In genomic region chr1:138844166-138844565, GRCm38 (mm10) we compare ENCODE assay signal across 11 mouse cellular contexts. TPM values are rescaled to one million over a fixed set of nuclear protein-coding genes. Genes with fewer than 3 reads are reported as not detected.
A peak's percentile ranks its signal among the peaks of the same experiment; 100 is the strongest.
DNase-seq lines count a peak whose midpoint lies in the region; ATAC-seq lines count a peak whose summit lies in the region.
"Had no signal": no experiment of that assay in that cellular context is flagged by ENCODE, and none has a peak within 500 bp of the region (broad histone marks: within the 10 kb centered on the region; RNA-seq: fewer than 3 reads in every experiment).

No protein-coding gene starts in this region.

- peaks cover 16 to 30% of the 10 kb centered on the region in 2 experiments for H3K4me1 ChIP-seq in heart, embryonic 14.5 days (ENCODE audit: control insufficient read depth in 2 of 2, insufficient read depth in 2 of 2, low read length in 2 of 2)
- peaks cover 60% of the 10 kb centered on the region for H3K4me1 ChIP-seq in embryonic facial prominence, embryonic 10.5 days
- H3K4me1 ChIP-seq in hindbrain, embryonic 15.5 days (replicated peaks), result peaks cover 41% of the 10 kb centered on the region
- peaks cover 31% of the 10 kb centered on the region for H3K4me1 ChIP-seq in midbrain, embryonic 15.5 days

- H3K9me3 ChIP-seq in heart, embryonic 14.5 days (ENCODE audit: control insufficient read depth, low read length), result no peaks in the 10 kb centered on the region
- no peaks in the 10 kb centered on the region for H3K9me3 ChIP-seq in embryonic facial prominence, embryonic 10.5 days
- H3K9me3 ChIP-seq in hindbrain, embryonic 15.5 days, result no peaks in the 10 kb centered on the region
- no peaks in the 10 kb centered on the region for H3K9me3 ChIP-seq in midbrain, embryonic 15.5 days

- no peak overlapping the region for H3K27ac ChIP-seq in heart, embryonic 14.5 days (replicated peaks in 1 of 2; ENCODE audit: control insufficient read depth in 1 of 2, insufficient read depth in 1 of 2, low read depth in 2 of 2, low read length in 2 of 2)
- H3K27ac ChIP-seq in embryonic facial prominence, embryonic 10.5 days (replicated peaks), result no peak overlapping the region
- no peak overlapping the region for H3K27ac ChIP-seq in hindbrain, embryonic 15.5 days (replicated peaks)
- peak overlapping the region; percentile 90 for H3K27ac ChIP-seq in midbrain, embryonic 15.5 days

- no peak for DNase-seq in heart, adult 9 months (ENCODE audit: low spot score in 2 of 2)
- DNase-seq in embryonic facial prominence, embryonic 10.5 days (ENCODE audit: low spot score), result peak; percentile 43
- DNase-seq in thymus, postnatal 0 days (ENCODE audit: low spot score), result no peak
- no peak for DNase-seq in frontal cortex, postnatal 14 days (ENCODE audit: low spot score in 2 of 2)
- DNase-seq: adrenal gland, adult 2 months had no signal

- H3K27me3 ChIP-seq in heart, embryonic 14.5 days (ENCODE audit: control insufficient read depth, insufficient read depth, low read length), result peaks cover 63% of the 10 kb centered on the region
- H3K27me3 ChIP-seq in embryonic facial prominence, embryonic 10.5 days (replicated peaks; ENCODE audit: low read depth, poor library complexity, severe bottlenecking), result peaks cover 99% of the 10 kb centered on the region
- H3K27me3 ChIP-seq in hindbrain, embryonic 15.5 days, result peaks cover 57% of the 10 kb centered on the region
- peaks cover 22% of the 10 kb centered on the region for H3K27me3 ChIP-seq in midbrain, embryonic 15.5 days (replicated peaks)

- peak overlapping the region; percentile 66 for H3K4me2 ChIP-seq in heart, embryonic 14.5 days (ENCODE audit: low read length)
- H3K4me2 ChIP-seq in hindbrain, embryonic 15.5 days, result peak overlapping the region; percentile 54
- peak overlapping the region; percentile 45 for H3K4me2 ChIP-seq in midbrain, embryonic 15.5 days

- 9% methylated on average over 3 of the region's 3 CpGs for WGBS in heart, embryonic 14.5 days
- 1% methylated on average over 3 of the region's 3 CpGs for WGBS in embryonic facial prominence, embryonic 10.5 days
- WGBS in hindbrain, embryonic 15.5 days, result 2% methylated on average over 3 of the region's 3 CpGs
- 4% methylated on average over 3 of the region's 3 CpGs for WGBS in midbrain, embryonic 15.5 days

- peak overlapping the region in 1 of 2 experiments; percentile 38; a peak in 2 of 4 replicates for H3K4me3 ChIP-seq in heart, embryonic 14.5 days (ENCODE audit: control insufficient read depth in 1 of 2, insufficient read depth in 1 of 2, low read depth in 1 of 2, low read length in 2 of 2)
- H3K4me3 ChIP-seq in embryonic facial prominence, embryonic 10.5 days, result peak overlapping the region; percentile 53; the same call in 1 of the 2 replicates
- H3K4me3 ChIP-seq in hindbrain, embryonic 15.5 days, result peak overlapping the region; percentile 29; the same call in 1 of the 2 replicates
- H3K4me3 ChIP-seq in midbrain, embryonic 15.5 days, result peak overlapping the region; percentile 48

- no peaks in the 10 kb centered on the region for H3K36me3 ChIP-seq in heart, embryonic 14.5 days (ENCODE audit: control insufficient read depth, insufficient read depth, low read length)
- no peaks in the 10 kb centered on the region for H3K36me3 ChIP-seq in embryonic facial prominence, embryonic 10.5 days (replicated peaks)
- no peaks in the 10 kb centered on the region for H3K36me3 ChIP-seq in hindbrain, embryonic 15.5 days
- H3K36me3 ChIP-seq in midbrain, embryonic 15.5 days (replicated peaks), result no peaks in the 10 kb centered on the region

- ATAC-seq in heart, embryonic 14.5 days (ENCODE audit: insufficient number of reproducible peaks, insufficient read depth, low FRiP score, low read depth), result no peak
- ATAC-seq in hindbrain, embryonic 15.5 days (ENCODE audit: low FRiP score, low read depth), result no peak
- no peak for ATAC-seq in midbrain, embryonic 15.5 days (replicated peaks)
- no peak for ATAC-seq in erythroblast, adult 5-6 weeks (replicated peaks; ENCODE audit: low FRiP score, poor library complexity, severe bottlenecking)
- ATAC-seq: CD4-positive, CD25-positive, alpha-beta regulatory T cell, adult 4 months had no signal

- H3K9ac ChIP-seq in heart, embryonic 14.5 days (ENCODE audit: low read length), result no peak overlapping the region
- no peak overlapping the region for H3K9ac ChIP-seq in hindbrain, embryonic 15.5 days
- H3K9ac ChIP-seq in midbrain, embryonic 15.5 days, result peak overlapping the region; percentile 65

RNA-seq across cellular contexts. Expression of gene Lhx9, which starts 4.2 kb away (rescaled TPM):
- polyA plus RNA-seq in heart, embryonic 14.5 days (2014; fragmentation: Nextera tagmentation; extraction: Ambion mirVana), result 0.32 and 0.61 TPM in 2 replicates
- 1.4 and 2.1 TPM in 2 replicates for polyA plus RNA-seq in embryonic facial prominence, embryonic 10.5 days (2016; fragmentation: Nextera tagmentation; extraction: Ambion mirVana)
- 15.9 and 64.3 TPM in 2 replicates for polyA plus RNA-seq in hindbrain, embryonic 15.5 days (2015; fragmentation: Nextera tagmentation; extraction: Ambion mirVana)
- 124 and 139 TPM in 2 replicates for polyA plus RNA-seq in midbrain, embryonic 15.5 days (2015; fragmentation: Nextera tagmentation; extraction: Ambion mirVana)
- polyA plus RNA-seq in thymus, postnatal 0 days (2015; fragmentation: Nextera tagmentation; extraction: Ambion mirVana), result not detected in 2 replicates
- not detected in 2 replicates for total RNA-seq in erythroblast, adult 5-6 weeks (2015; ENCODE audit: low replicate concordance)
- not detected in 2 replicates for total RNA-seq in erythroblast, adult 5-6 weeks (2017; ENCODE audit: low replicate concordance)
- total RNA-seq: adrenal gland, adult 2 months; neutrophil, adult 5-6 weeks had no signal
- polyA plus RNA-seq: CD4-positive, CD25-positive, alpha-beta regulatory T cell, adult 4 months had no signal

RNA-seq across cellular contexts. Expression of gene 2310009B15Rik, which starts 12.5 kb away (rescaled TPM):
- polyA plus RNA-seq in heart, embryonic 14.5 days (2014; fragmentation: Nextera tagmentation; extraction: Ambion mirVana), result 30.5 and 40.3 TPM in 2 replicates
- polyA plus RNA-seq in embryonic facial prominence, embryonic 10.5 days (2016; fragmentation: Nextera tagmentation; extraction: Ambion mirVana), result 35.3 and 35.6 TPM in 2 replicates
- polyA plus RNA-seq in hindbrain, embryonic 15.5 days (2015; fragmentation: Nextera tagmentation; extraction: Ambion mirVana), result 30.7 and 38.8 TPM in 2 replicates
- polyA plus RNA-seq in midbrain, embryonic 15.5 days (2015; fragmentation: Nextera tagmentation; extraction: Ambion mirVana), result 33.6 and 37.6 TPM in 2 replicates
- 57.3 and 59.5 TPM in 2 replicates for polyA plus RNA-seq in thymus, postnatal 0 days (2015; fragmentation: Nextera tagmentation; extraction: Ambion mirVana)
- total RNA-seq in erythroblast, adult 5-6 weeks (2015; ENCODE audit: low replicate concordance), result 2.1 TPM in 1 of 2 replicates, not detected in the other
- total RNA-seq in erythroblast, adult 5-6 weeks (2017; ENCODE audit: low replicate concordance), result 6.4 and 8.5 TPM in 2 replicates
